Mouse (Mus musculus): Measurements from ENCODE around the gene Tpst2. TPM values are rescaled to one million over a fixed set of nuclear protein-coding genes. Genes with fewer than 3 reads are reported as not detected.

Tpst2 gene
- polyA plus RNA-seq, 1 experiment from 2014 or later, result 36.2 TPM

GRCm38 (mm10) chr5:112277906-112278470 is 1.5 kb downstream of the Tpst2 start:
- Histone ChIP-seq H3K9me3 (ENCODE audit: low read length) (no peaks in the 10 kb centered on the region), H3K36me3 (replicated peaks; ENCODE audit: insufficient read depth, low read length) (no peaks in the 10 kb centered on the region), H3K9ac (replicated peaks) (peak overlapping the region; percentile 77), H3K4me3 (ENCODE audit: low read depth, low read length) (peak overlapping the region; percentile 68), H3K27me3 (ENCODE audit: insufficient read depth, low read length) (no peaks in the 10 kb centered on the region), H3K27ac (ENCODE audit: low read depth) (peak overlapping the region; percentile 85), H3K4me2 (ENCODE audit: low read depth, low read length) (peak overlapping the region; percentile 79), H3K4me1 (ENCODE audit: insufficient read depth) (peaks cover 63% of the 10 kb centered on the region)
- 55% methylated on average over 11 of the region's 11 CpGs for WGBS (ENCODE audit: insufficient replicate concordance)
- no peak for ATAC-seq
- TF ChIP-seq EP300 (IDR thresholded peaks at IDR 0.05; ENCODE audit: low read depth), result no peak
- no peak for TF ChIP-seq CTCF (IDR thresholded peaks at IDR 0.05; ENCODE audit: low read depth)
- DNase-seq, result no peak

GRCm38 (mm10) chr5:112279181-112280021 is 2.9 kb downstream of the Tpst2 start:
- H3K4me3 ChIP-seq (ENCODE audit: low read depth, low read length), result peak overlapping the region; percentile 22; the same call in 1 of the 2 replicates
- TF ChIP-seq EP300 (IDR thresholded peaks at IDR 0.05; ENCODE audit: low read depth) (no peak), CTCF (IDR thresholded peaks at IDR 0.05; ENCODE audit: low read depth) (no peak)
- no peaks in the 10 kb centered on the region for H3K9me3 ChIP-seq (ENCODE audit: low read length)
- H3K4me1 ChIP-seq (ENCODE audit: insufficient read depth), result peaks cover 78% of the 10 kb centered on the region
- peak overlapping the region; percentile 46 for H3K9ac ChIP-seq (replicated peaks)
- H3K4me2 ChIP-seq (ENCODE audit: low read depth, low read length), result peak overlapping the region; percentile 79
- no peak for ATAC-seq
- DNase-seq, result no peak
- WGBS (ENCODE audit: insufficient replicate concordance), result 39% methylated on average over 17 of the region's 17 CpGs
- no peaks in the 10 kb centered on the region for H3K27me3 ChIP-seq (ENCODE audit: insufficient read depth, low read length)
- H3K27ac ChIP-seq (ENCODE audit: low read depth), result peak overlapping the region; percentile 85
- H3K36me3 ChIP-seq (replicated peaks; ENCODE audit: insufficient read depth, low read length), result no peaks in the 10 kb centered on the region

GRCm38 (mm10) chr5:112280151-112280550 is 3.7 kb downstream of the Tpst2 start:
- H3K4me2 ChIP-seq (ENCODE audit: low read depth, low read length), result peak overlapping the region; percentile 79
- H3K9me3 ChIP-seq (ENCODE audit: low read length), result no peaks in the 10 kb centered on the region
- peak overlapping the region; percentile 85 for H3K27ac ChIP-seq (ENCODE audit: low read depth)
- peaks cover 3% of the 10 kb centered on the region; the same call in 1 of the 2 replicates for H3K36me3 ChIP-seq (replicated peaks; ENCODE audit: insufficient read depth, low read length)
- no peaks in the 10 kb centered on the region for H3K27me3 ChIP-seq (ENCODE audit: insufficient read depth, low read length)
- H3K4me1 ChIP-seq (ENCODE audit: insufficient read depth), result peaks cover 85% of the 10 kb centered on the region
- DNase-seq (peak; percentile 64), ATAC-seq (no peak)
- H3K4me3 ChIP-seq (ENCODE audit: low read depth, low read length), result peak overlapping the region; percentile 22; the same call in 1 of the 2 replicates
- WGBS (ENCODE audit: insufficient replicate concordance), result 41% methylated on average over 7 of the region's 7 CpGs
- H3K9ac ChIP-seq (replicated peaks), result peak overlapping the region; percentile 46
- TF ChIP-seq CTCF (IDR thresholded peaks at IDR 0.05; ENCODE audit: low read depth), result no peak
- TF ChIP-seq EP300 (IDR thresholded peaks at IDR 0.05; ENCODE audit: low read depth), result no peak

GRCm38 (mm10) chr5:112280863-112281660 is 4.6 kb downstream of the Tpst2 start:
- TF ChIP-seq CTCF (IDR thresholded peaks at IDR 0.05; ENCODE audit: low read depth) (no peak), EP300 (IDR thresholded peaks at IDR 0.05; ENCODE audit: low read depth) (no peak)
- Histone ChIP-seq H3K36me3 (replicated peaks; ENCODE audit: insufficient read depth, low read length) (peaks cover 3% of the 10 kb centered on the region; the same call in 1 of the 2 replicates), H3K9me3 (ENCODE audit: low read length) (no peaks in the 10 kb centered on the region), H3K4me1 (ENCODE audit: insufficient read depth) (peaks cover 81% of the 10 kb centered on the region), H3K4me2 (ENCODE audit: low read depth, low read length) (peak overlapping the region; percentile 79), H3K27ac (ENCODE audit: low read depth) (peak overlapping the region; percentile 85), H3K4me3 (ENCODE audit: low read depth, low read length) (no peak overlapping the region), H3K9ac (replicated peaks) (peak overlapping the region; percentile 46; the same call in 1 of the 2 replicates), H3K27me3 (ENCODE audit: insufficient read depth, low read length) (no peaks in the 10 kb centered on the region)
- DNase-seq (no peak), ATAC-seq (no peak)
- 58% methylated on average over 15 of the region's 15 CpGs for WGBS (ENCODE audit: insufficient replicate concordance)

GRCm38 (mm10) chr5:112281676-112282075 is 5.2 kb downstream of the Tpst2 start:
- Histone ChIP-seq H3K4me1 (ENCODE audit: insufficient read depth) (peaks cover 87% of the 10 kb centered on the region), H3K27me3 (ENCODE audit: insufficient read depth, low read length) (no peaks in the 10 kb centered on the region)
- TF ChIP-seq EP300 (IDR thresholded peaks at IDR 0.05; ENCODE audit: low read depth), result no peak
- TF ChIP-seq CTCF (IDR thresholded peaks at IDR 0.05; ENCODE audit: low read depth), result no peak

More at GRCm38 (mm10) chr5:112281676-112282075, 5.2 kb downstream of the Tpst2 start:
- peak overlapping the region; percentile 79 for H3K4me2 ChIP-seq (ENCODE audit: low read depth, low read length)
- no peak overlapping the region for H3K4me3 ChIP-seq (ENCODE audit: low read depth, low read length)
- no peak overlapping the region for H3K9ac ChIP-seq (replicated peaks)
- WGBS (ENCODE audit: insufficient replicate concordance), result 51% methylated on average over 4 of the region's 4 CpGs
- ATAC-seq (no peak), DNase-seq (no peak)
- H3K9me3 ChIP-seq (ENCODE audit: low read length), result no peaks in the 10 kb centered on the region
- H3K36me3 ChIP-seq (replicated peaks; ENCODE audit: insufficient read depth, low read length), result peaks cover 3% of the 10 kb centered on the region; the same call in 1 of the 2 replicates
- H3K27ac ChIP-seq (ENCODE audit: low read depth), result peak overlapping the region; percentile 85

Data from liver, postnatal 0 days (tissue).